Mouse (Mus musculus) liver, adult 2 months (tissue): ENCODE data around the gene Timm50.

Source experiments
- CTCF ChIP-seq: fragments of 200-500 bp; IDR thresholded peaks from 2 replicates; pipeline ENCODE4 v1.5.1; 2011; ENCODE audit warnings: low read depth, low read length, control low read depth
- POLR2A ChIP-seq: fragments of 200-500 bp; IDR thresholded peaks from 2 replicates; pipeline ENCODE4 v1.6.1; 2011; ENCODE audit warnings: low read length, control low read depth; ENCODE audit not compliant: insufficient read depth; ENCODE audit errors: extremely low read depth

- no peak for TF ChIP-seq POLR2A
- TF ChIP-seq CTCF, result no peak
Observed at GRCm38 (mm10) chr7:28348601-28349000, 36.7 kb upstream of the Timm50 start.
